Mouse (Mus musculus) spleen, adult 2 months (tissue): ENCODE results near the gene Rrp15.

Experiments used
- CTCF ChIP-seq: fragments of 200-500 bp; IDR thresholded peaks from 2 replicates; pipeline ENCODE4 v1.5.1; 2011; ENCODE audit warnings: mild to moderate bottlenecking, inconsistent platforms; ENCODE audit not compliant: insufficient read depth, insufficient read length, insufficient replicate concordance; ENCODE audit errors: extremely low read depth
- POLR2A ChIP-seq: fragments of 200-500 bp; IDR thresholded peaks from 2 replicates; pipeline ENCODE4 v1.6.1; 2011; ENCODE audit warnings: low read depth, low read length, inconsistent platforms

GRCm38 (mm10) chr1:186721166-186721565 is 28.0 kb downstream of the Rrp15 start:
- no peak for TF ChIP-seq CTCF
- TF ChIP-seq POLR2A, result no peak
